Mouse (Mus musculus): Measurements from ENCODE around the gene Cnnm1. TPM values are rescaled to one million over a fixed set of nuclear protein-coding genes. Genes with fewer than 3 reads are reported as not detected.

Gene Cnnm1
- polyA plus RNA-seq, 1 experiment from 2014 or later = 0.56 TPM

GRCm38 (mm10) chr19:43521362-43521761 is 81.1 kb downstream of the Cnnm1 start:
- DNase-seq (ENCODE audit: low spot score) = no peak
- H3K36me3 ChIP-seq (ENCODE audit: control insufficient read depth, insufficient read depth, low read length) = no peaks in the 10 kb centered on the region
- no peak overlapping the region for H3K27ac ChIP-seq (replicated peaks)
- ATAC-seq (ENCODE audit: low FRiP score, low TSS enrichment) = no peak
- H3K9me3 ChIP-seq (ENCODE audit: control insufficient read depth, low read length) = no peaks in the 10 kb centered on the region
- no peaks in the 10 kb centered on the region for H3K4me1 ChIP-seq (replicated peaks; ENCODE audit: control insufficient read depth, insufficient read depth)
- no peak overlapping the region for H3K9ac ChIP-seq (ENCODE audit: low read length)
- H3K27me3 ChIP-seq (ENCODE audit: control insufficient read depth, insufficient read depth, low read length) = no peaks in the 10 kb centered on the region
- WGBS = 56% methylated on average over 8 of the region's 8 CpGs
- H3K4me3 ChIP-seq (ENCODE audit: low read depth, low read length) = no peak overlapping the region
- H3K4me2 ChIP-seq (replicated peaks; ENCODE audit: low read depth) = no peak overlapping the region
- TF ChIP-seq EP300 (optimal IDR thresholded peaks at IDR 0.05) (no peak), CTCF (IDR thresholded peaks at IDR 0.05; ENCODE audit: low read depth) (no peak)

DNA sequence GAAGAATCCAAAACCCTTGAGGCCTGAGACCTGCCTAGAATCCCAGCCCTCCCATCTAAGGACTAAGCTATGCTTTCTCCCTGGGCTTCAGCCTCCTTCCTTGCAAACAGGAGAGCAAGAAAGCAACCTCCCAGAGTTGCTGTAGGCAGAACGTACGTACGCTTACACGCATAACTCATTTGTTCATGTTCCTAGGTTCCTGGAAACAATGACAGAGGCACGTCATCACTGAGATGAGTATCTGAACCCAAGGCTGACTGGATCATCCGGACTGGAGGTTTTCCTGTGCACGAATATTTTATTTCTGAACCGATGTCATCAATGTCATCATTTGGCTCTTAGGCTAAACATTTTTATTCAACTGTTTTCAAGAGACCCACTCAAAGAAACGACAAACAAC is 81.8 kb downstream of the Cnnm1 start:
- H3K9me3 ChIP-seq (ENCODE audit: control insufficient read depth, low read length) = no peaks in the 10 kb centered on the region
- TF ChIP-seq CTCF (IDR thresholded peaks at IDR 0.05; ENCODE audit: low read depth) (no peak), EP300 (optimal IDR thresholded peaks at IDR 0.05) (no peak)
- ATAC-seq (ENCODE audit: low FRiP score, low TSS enrichment) = no peak
- DNase-seq (ENCODE audit: low spot score) = no peak
- no peak overlapping the region for H3K27ac ChIP-seq (replicated peaks)
- 85% methylated on average over 9 of the region's 9 CpGs for WGBS
- H3K9ac ChIP-seq (ENCODE audit: low read length) = no peak overlapping the region
- H3K27me3 ChIP-seq (ENCODE audit: control insufficient read depth, insufficient read depth, low read length) = no peaks in the 10 kb centered on the region
- no peaks in the 10 kb centered on the region for H3K4me1 ChIP-seq (replicated peaks; ENCODE audit: control insufficient read depth, insufficient read depth)
- no peaks in the 10 kb centered on the region for H3K36me3 ChIP-seq (ENCODE audit: control insufficient read depth, insufficient read depth, low read length)
- no peak overlapping the region for H3K4me3 ChIP-seq (ENCODE audit: low read depth, low read length)
- H3K4me2 ChIP-seq (replicated peaks; ENCODE audit: low read depth) = no peak overlapping the region

DNA sequence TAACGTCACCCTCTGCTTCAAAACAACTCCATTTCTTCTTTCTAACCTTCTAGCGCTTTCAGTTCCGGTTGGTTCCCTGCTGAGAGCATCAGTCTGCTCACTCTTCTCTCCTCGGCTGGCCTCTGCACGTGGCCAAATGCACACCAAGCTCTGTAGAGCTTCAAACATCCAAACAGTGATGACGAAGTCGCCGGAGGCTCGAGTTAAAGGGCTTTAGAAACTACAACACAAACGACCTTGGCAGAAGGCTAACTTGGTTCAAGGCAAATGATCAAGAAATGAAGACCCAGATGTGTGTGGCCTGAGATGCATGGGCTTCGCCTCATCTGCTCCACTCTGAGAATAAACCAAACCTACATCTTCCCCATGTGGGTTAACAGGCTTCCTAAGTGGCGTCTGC is 83.3 kb downstream of the Cnnm1 start:
- H3K9me3 ChIP-seq (ENCODE audit: control insufficient read depth, low read length) = no peaks in the 10 kb centered on the region
- H3K27me3 ChIP-seq (ENCODE audit: control insufficient read depth, insufficient read depth, low read length) = no peaks in the 10 kb centered on the region
- H3K27ac ChIP-seq (replicated peaks) = peak overlapping the region; percentile 50
- 4% methylated on average over 12 of the region's 12 CpGs for WGBS
- H3K36me3 ChIP-seq (ENCODE audit: control insufficient read depth, insufficient read depth, low read length) = no peaks in the 10 kb centered on the region
- peak; percentile 41 for DNase-seq (ENCODE audit: low spot score)
- peak overlapping the region; percentile 65 for H3K4me2 ChIP-seq (replicated peaks; ENCODE audit: low read depth)
- TF ChIP-seq EP300 (optimal IDR thresholded peaks at IDR 0.05) (no peak), CTCF (IDR thresholded peaks at IDR 0.05; ENCODE audit: low read depth) (no peak)
- no peak for ATAC-seq (ENCODE audit: low FRiP score, low TSS enrichment)
- peak overlapping the region; percentile 59; the same call in 1 of the 2 replicates for H3K9ac ChIP-seq (ENCODE audit: low read length)
- H3K4me3 ChIP-seq (ENCODE audit: low read depth, low read length) = peak overlapping the region; percentile 66
- no peaks in the 10 kb centered on the region for H3K4me1 ChIP-seq (replicated peaks; ENCODE audit: control insufficient read depth, insufficient read depth)

DNA sequence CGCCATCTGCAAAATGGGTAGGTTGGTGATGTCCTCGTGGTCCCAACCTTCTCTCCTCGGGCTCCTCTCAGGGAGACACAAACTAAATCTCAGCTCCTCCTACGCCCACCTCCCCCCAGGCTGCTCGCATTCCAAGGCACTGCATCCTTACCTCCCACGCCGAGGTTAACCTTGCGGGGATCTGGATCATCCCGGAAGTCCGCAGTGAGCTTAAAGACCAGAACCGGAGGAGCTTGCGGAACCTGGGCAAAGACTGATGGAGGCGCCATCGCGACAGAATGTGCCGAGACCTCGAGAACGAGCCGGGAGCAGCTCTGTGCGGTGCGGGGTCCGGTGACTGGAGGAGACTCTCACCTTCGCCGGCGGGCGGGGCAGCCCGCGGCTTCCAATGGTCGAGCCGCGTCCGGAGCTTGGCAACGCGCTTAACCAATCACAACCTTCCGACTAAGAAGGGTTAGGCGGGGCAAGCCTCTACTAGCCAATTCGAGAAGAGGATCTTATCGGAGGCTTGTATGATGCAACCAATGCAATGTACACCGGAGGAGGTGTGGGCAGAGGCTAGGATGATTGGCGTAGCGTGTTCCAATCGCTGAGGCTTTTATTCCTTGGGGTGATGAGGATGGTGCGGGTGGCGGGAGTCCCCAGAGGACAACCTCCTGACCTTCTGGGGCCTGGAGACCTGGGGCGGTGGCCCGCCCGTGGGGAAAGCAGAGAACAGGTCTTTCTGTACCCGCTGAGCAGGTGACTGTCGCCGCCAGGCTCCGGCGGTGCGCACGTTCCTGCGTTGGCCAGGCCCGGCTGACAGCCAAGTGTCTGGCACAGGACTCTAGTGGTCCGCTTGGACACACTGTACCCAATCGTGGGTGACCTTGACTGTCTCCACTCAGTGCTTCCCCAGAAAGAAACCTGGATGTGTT is 84.2 kb downstream of the Cnnm1 start, which contains the start of gene Got1:
Gene Got1 (minus strand): TSS at position 419 of the 917 bp plus-strand sequence.
- H3K4me2 ChIP-seq (replicated peaks; ENCODE audit: low read depth) = peak within 1 kb of the TSS; percentile 83
- ATAC-seq (ENCODE audit: low FRiP score, low TSS enrichment) = peak; percentile 99
- no peaks in the 10 kb centered on the region for H3K36me3 ChIP-seq (ENCODE audit: control insufficient read depth, insufficient read depth, low read length)
- peak within 1 kb of the TSS; percentile 66 for H3K4me3 ChIP-seq (ENCODE audit: low read depth, low read length)
- H3K9ac ChIP-seq (ENCODE audit: low read length) = peak within 1 kb of the TSS; percentile 65
- DNase-seq (ENCODE audit: low spot score) = peak; percentile 95
- H3K9me3 ChIP-seq (ENCODE audit: control insufficient read depth, low read length) = no peaks in the 10 kb centered on the region
- no peaks in the 10 kb centered on the region for H3K27me3 ChIP-seq (ENCODE audit: control insufficient read depth, insufficient read depth, low read length)
- WGBS = under 1% methylated on average over 58 of the region's 58 CpGs
- H3K27ac ChIP-seq (replicated peaks) = peak within 1 kb of the TSS; percentile 50
- TF ChIP-seq EP300 (optimal IDR thresholded peaks at IDR 0.05) = peak; percentile 44
- no peak; the same call in 1 of the 2 replicates for TF ChIP-seq CTCF (IDR thresholded peaks at IDR 0.05; ENCODE audit: low read depth)
- H3K4me1 ChIP-seq (replicated peaks; ENCODE audit: control insufficient read depth, insufficient read depth) = no peaks in the 10 kb centered on the region

GRCm38 (mm10) chr19:43525104-43525482 is 84.9 kb downstream of the Cnnm1 start:
- H3K4me3 ChIP-seq (ENCODE audit: low read depth, low read length) = peak overlapping the region; percentile 66
- TF ChIP-seq CTCF (IDR thresholded peaks at IDR 0.05; ENCODE audit: low read depth) (no peak), EP300 (optimal IDR thresholded peaks at IDR 0.05) (no peak)
- ATAC-seq (ENCODE audit: low FRiP score, low TSS enrichment) (no peak), DNase-seq (ENCODE audit: low spot score) (no peak)
- WGBS = 12% methylated on average over 10 of the region's 10 CpGs
- peak overlapping the region; percentile 65 for H3K9ac ChIP-seq (ENCODE audit: low read length)
- H3K27ac ChIP-seq (replicated peaks) = peak overlapping the region; percentile 40; the same call in 1 of the 2 replicates
- H3K4me1 ChIP-seq (replicated peaks; ENCODE audit: control insufficient read depth, insufficient read depth) = no peaks in the 10 kb centered on the region
- H3K36me3 ChIP-seq (ENCODE audit: control insufficient read depth, insufficient read depth, low read length) = no peaks in the 10 kb centered on the region
- H3K27me3 ChIP-seq (ENCODE audit: control insufficient read depth, insufficient read depth, low read length) = no peaks in the 10 kb centered on the region
- H3K4me2 ChIP-seq (replicated peaks; ENCODE audit: low read depth) = peak overlapping the region; percentile 83
- no peaks in the 10 kb centered on the region for H3K9me3 ChIP-seq (ENCODE audit: control insufficient read depth, low read length)

- DNase-seq (ENCODE audit: low spot score) (no peak), ATAC-seq (ENCODE audit: low FRiP score, low TSS enrichment) (no peak)
- no peak overlapping the region for H3K4me3 ChIP-seq (ENCODE audit: low read depth, low read length)
- WGBS = 86% methylated on average over 7 of the region's 7 CpGs
- TF ChIP-seq CTCF (IDR thresholded peaks at IDR 0.05; ENCODE audit: low read depth) (no peak), EP300 (optimal IDR thresholded peaks at IDR 0.05) (no peak)
- H3K27me3 ChIP-seq (ENCODE audit: control insufficient read depth, insufficient read depth, low read length) = no peaks in the 10 kb centered on the region
- no peaks in the 10 kb centered on the region for H3K4me1 ChIP-seq (replicated peaks; ENCODE audit: control insufficient read depth, insufficient read depth)
- no peak overlapping the region; the same call in 1 of the 2 replicates for H3K4me2 ChIP-seq (replicated peaks; ENCODE audit: low read depth)
- H3K36me3 ChIP-seq (ENCODE audit: control insufficient read depth, insufficient read depth, low read length) = no peaks in the 10 kb centered on the region
- no peak overlapping the region for H3K27ac ChIP-seq (replicated peaks)
- no peaks in the 10 kb centered on the region for H3K9me3 ChIP-seq (ENCODE audit: control insufficient read depth, low read length)
- no peak overlapping the region for H3K9ac ChIP-seq (ENCODE audit: low read length)
Measured at GRCm38 (mm10) chr19:43525566-43525965, 85.3 kb downstream of the Cnnm1 start.
